Mouse (Mus musculus): ENCODE results near the gene Itgb1bp1. TPM values are rescaled to one million over a fixed set of nuclear protein-coding genes. Genes with fewer than 3 reads are reported as not detected.

The Itgb1bp1 gene
- polyA plus RNA-seq, 1 experiment from 2014 or later, result 51.0 TPM

- 93% methylated on average over 8 of the region's 8 CpGs for WGBS
- no peaks in the 10 kb centered on the region for H3K27me3 ChIP-seq (ENCODE audit: control insufficient read depth, insufficient read depth, low read length)
- H3K4me1 ChIP-seq (ENCODE audit: control insufficient read depth, insufficient read depth, low read length), result no peaks in the 10 kb centered on the region
- H3K9me3 ChIP-seq (ENCODE audit: control insufficient read depth, low read depth, low read length), result no peaks in the 10 kb centered on the region
- ATAC-seq (ENCODE audit: insufficient number of reproducible peaks, insufficient read depth, low FRiP score, low read depth), result no peak
- peaks cover 52% of the 10 kb centered on the region for H3K36me3 ChIP-seq (ENCODE audit: control insufficient read depth, insufficient read depth, low read length)
- H3K4me3 ChIP-seq (ENCODE audit: low read depth, low read length), result no peak overlapping the region
- H3K9ac ChIP-seq (replicated peaks; ENCODE audit: low read depth, low read length), result no peak overlapping the region
- H3K4me2 ChIP-seq (replicated peaks; ENCODE audit: low read depth, low read length), result no peak overlapping the region
- H3K27ac ChIP-seq (ENCODE audit: low read length), result no peak overlapping the region
Measured at GRCm38 (mm10) chr12:21325266-21325665, 39.2 kb upstream of the Itgb1bp1 start.

GRCm38 (mm10) chr12:21324101-21324500 lies 38.0 kb upstream of the Itgb1bp1 start:
- 76% methylated on average over 5 of the region's 5 CpGs for WGBS
- peaks cover 40% of the 10 kb centered on the region for H3K36me3 ChIP-seq (ENCODE audit: control insufficient read depth, insufficient read depth, low read length)

GRCm38 (mm10) chr12:21322856-21323255 lies 36.8 kb upstream of the Itgb1bp1 start:
- no peaks in the 10 kb centered on the region for H3K4me1 ChIP-seq (ENCODE audit: control insufficient read depth, insufficient read depth, low read length)
- H3K9ac ChIP-seq (replicated peaks; ENCODE audit: low read depth, low read length), result no peak overlapping the region
- H3K4me2 ChIP-seq (replicated peaks; ENCODE audit: low read depth, low read length), result no peak overlapping the region
- no peaks in the 10 kb centered on the region for H3K27me3 ChIP-seq (ENCODE audit: control insufficient read depth, insufficient read depth, low read length)
- no peaks in the 10 kb centered on the region for H3K9me3 ChIP-seq (ENCODE audit: control insufficient read depth, low read depth, low read length)
- no peak overlapping the region for H3K4me3 ChIP-seq (ENCODE audit: low read depth, low read length)
- peaks cover 35% of the 10 kb centered on the region for H3K36me3 ChIP-seq (ENCODE audit: control insufficient read depth, insufficient read depth, low read length)
- ATAC-seq (ENCODE audit: insufficient number of reproducible peaks, insufficient read depth, low FRiP score, low read depth), result no peak
- 90% methylated on average over 9 of the region's 9 CpGs for WGBS
- no peak overlapping the region for H3K27ac ChIP-seq (ENCODE audit: low read length)

More at GRCm38 (mm10) chr12:21324101-21324500, 38.0 kb upstream of the Itgb1bp1 start:
- Histone ChIP-seq H3K4me2 (replicated peaks; ENCODE audit: low read depth, low read length) (no peak overlapping the region), H3K27me3 (ENCODE audit: control insufficient read depth, insufficient read depth, low read length) (no peaks in the 10 kb centered on the region), H3K4me1 (ENCODE audit: control insufficient read depth, insufficient read depth, low read length) (no peaks in the 10 kb centered on the region), H3K27ac (ENCODE audit: low read length) (no peak overlapping the region), H3K4me3 (ENCODE audit: low read depth, low read length) (no peak overlapping the region), H3K9ac (replicated peaks; ENCODE audit: low read depth, low read length) (no peak overlapping the region), H3K9me3 (ENCODE audit: control insufficient read depth, low read depth, low read length) (no peaks in the 10 kb centered on the region)
- no peak for ATAC-seq (ENCODE audit: insufficient number of reproducible peaks, insufficient read depth, low FRiP score, low read depth)

- Histone ChIP-seq H3K27ac (ENCODE audit: low read length) (no peak overlapping the region), H3K9ac (replicated peaks; ENCODE audit: low read depth, low read length) (no peak overlapping the region), H3K4me2 (replicated peaks; ENCODE audit: low read depth, low read length) (no peak overlapping the region), H3K4me1 (ENCODE audit: control insufficient read depth, insufficient read depth, low read length) (no peaks in the 10 kb centered on the region), H3K9me3 (ENCODE audit: control insufficient read depth, low read depth, low read length) (no peaks in the 10 kb centered on the region), H3K36me3 (ENCODE audit: control insufficient read depth, insufficient read depth, low read length) (peaks cover 31% of the 10 kb centered on the region), H3K4me3 (ENCODE audit: low read depth, low read length) (no peak overlapping the region), H3K27me3 (ENCODE audit: control insufficient read depth, insufficient read depth, low read length) (no peaks in the 10 kb centered on the region)
- ATAC-seq (ENCODE audit: insufficient number of reproducible peaks, insufficient read depth, low FRiP score, low read depth), result no peak
- 82% methylated on average over 4 of the region's 4 CpGs for WGBS
Measured at GRCm38 (mm10) chr12:21322296-21322695, 36.2 kb upstream of the Itgb1bp1 start.

GRCm38 (mm10) chr12:21321170-21321569 lies 35.1 kb upstream of the Itgb1bp1 start:
- no peak overlapping the region for H3K27ac ChIP-seq (ENCODE audit: low read length)
- H3K9ac ChIP-seq (replicated peaks; ENCODE audit: low read depth, low read length), result no peak overlapping the region
- no peak overlapping the region for H3K4me2 ChIP-seq (replicated peaks; ENCODE audit: low read depth, low read length)
- 79% methylated on average over 9 of the region's 9 CpGs for WGBS
- no peaks in the 10 kb centered on the region for H3K4me1 ChIP-seq (ENCODE audit: control insufficient read depth, insufficient read depth, low read length)
- peaks cover 27% of the 10 kb centered on the region for H3K36me3 ChIP-seq (ENCODE audit: control insufficient read depth, insufficient read depth, low read length)
- H3K27me3 ChIP-seq (ENCODE audit: control insufficient read depth, insufficient read depth, low read length), result no peaks in the 10 kb centered on the region
- no peak overlapping the region for H3K4me3 ChIP-seq (ENCODE audit: low read depth, low read length)
- no peak for ATAC-seq (ENCODE audit: insufficient number of reproducible peaks, insufficient read depth, low FRiP score, low read depth)
- H3K9me3 ChIP-seq (ENCODE audit: control insufficient read depth, low read depth, low read length), result no peaks in the 10 kb centered on the region

GRCm38 (mm10) chr12:21320317-21320716 lies 34.2 kb upstream of the Itgb1bp1 start:
- H3K9ac ChIP-seq (replicated peaks; ENCODE audit: low read depth, low read length), result no peak overlapping the region
- no peak overlapping the region for H3K4me2 ChIP-seq (replicated peaks; ENCODE audit: low read depth, low read length)
- H3K36me3 ChIP-seq (ENCODE audit: control insufficient read depth, insufficient read depth, low read length), result peaks cover 23% of the 10 kb centered on the region
- no peak overlapping the region for H3K4me3 ChIP-seq (ENCODE audit: low read depth, low read length)
- WGBS, result 94% methylated on average over 4 of the region's 4 CpGs
- no peaks in the 10 kb centered on the region for H3K27me3 ChIP-seq (ENCODE audit: control insufficient read depth, insufficient read depth, low read length)
- H3K4me1 ChIP-seq (ENCODE audit: control insufficient read depth, insufficient read depth, low read length), result no peaks in the 10 kb centered on the region
- no peaks in the 10 kb centered on the region for H3K9me3 ChIP-seq (ENCODE audit: control insufficient read depth, low read depth, low read length)
- H3K27ac ChIP-seq (ENCODE audit: low read length), result no peak overlapping the region
- ATAC-seq (ENCODE audit: insufficient number of reproducible peaks, insufficient read depth, low FRiP score, low read depth), result no peak

GRCm38 (mm10) chr12:21318143-21318895 lies 32.2 kb upstream of the Itgb1bp1 start:
- H3K4me1 ChIP-seq (ENCODE audit: control insufficient read depth, insufficient read depth, low read length), result no peaks in the 10 kb centered on the region
- 0 out of 2 replicates have a peak, but pooled peaks cover 11% of the 10 kb centered on the region for H3K36me3 ChIP-seq (ENCODE audit: control insufficient read depth, insufficient read depth, low read length)
- H3K4me3 ChIP-seq (ENCODE audit: low read depth, low read length), result no peak overlapping the region
- no peak overlapping the region for H3K4me2 ChIP-seq (replicated peaks; ENCODE audit: low read depth, low read length)
- no peaks in the 10 kb centered on the region for H3K27me3 ChIP-seq (ENCODE audit: control insufficient read depth, insufficient read depth, low read length)
- ATAC-seq (ENCODE audit: insufficient number of reproducible peaks, insufficient read depth, low FRiP score, low read depth), result no peak
- WGBS, result 83% methylated on average over 12 of the region's 12 CpGs
- no peak overlapping the region for H3K27ac ChIP-seq (ENCODE audit: low read length)
- H3K9me3 ChIP-seq (ENCODE audit: control insufficient read depth, low read depth, low read length), result no peaks in the 10 kb centered on the region
- no peak overlapping the region for H3K9ac ChIP-seq (replicated peaks; ENCODE audit: low read depth, low read length)

- no peak for ATAC-seq (ENCODE audit: insufficient number of reproducible peaks, insufficient read depth, low FRiP score, low read depth)
- H3K4me2 ChIP-seq (replicated peaks; ENCODE audit: low read depth, low read length), result peak overlapping the region; percentile 61
- no peaks in the 10 kb centered on the region for H3K4me1 ChIP-seq (ENCODE audit: control insufficient read depth, insufficient read depth, low read length)
- no peaks in the 10 kb centered on the region for H3K9me3 ChIP-seq (ENCODE audit: control insufficient read depth, low read depth, low read length)
- peak overlapping the region; percentile 73 for H3K4me3 ChIP-seq (ENCODE audit: low read depth, low read length)
- peaks cover 18% of the 10 kb centered on the region; the same call in 1 of the 2 replicates for H3K36me3 ChIP-seq (ENCODE audit: control insufficient read depth, insufficient read depth, low read length)
- 34% methylated on average over 7 of the region's 7 CpGs for whole genome bisulfite sequencing
- peak overlapping the region; percentile 72; the same call in 1 of the 2 replicates for H3K9ac ChIP-seq (replicated peaks; ENCODE audit: low read depth, low read length)
- H3K27me3 ChIP-seq (ENCODE audit: control insufficient read depth, insufficient read depth, low read length), result no peaks in the 10 kb centered on the region
- no peak overlapping the region for H3K27ac ChIP-seq (ENCODE audit: low read length)
Measured at GRCm38 (mm10) chr12:21316869-21317265, 30.8 kb upstream of the Itgb1bp1 start.
